Mouse (Mus musculus) intestine, embryonic 14.5 days (tissue): ENCODE measurements around the gene Bbox1. TPM values are rescaled to one million over a fixed set of nuclear protein-coding genes. Genes with fewer than 3 reads are reported as not detected.
A peak's percentile ranks its signal among the peaks of the same experiment; 100 is the strongest.

Experiments used
- ATAC-seq: fragments of 200-750 bp; cut with Nextera tagmentation; replicated peaks from 2 replicates; pipeline ENCODE4 v1.8.0; 2017; ENCODE audit warnings: low read depth, moderate number of reproducible peaks, moderate TSS enrichment, moderate library complexity; ENCODE audit not compliant: low FRiP score, low TSS enrichment
- DNase-seq: peaks from one replicate; pipeline ENCODE4 v3.0.0-alpha.2; 2018; ENCODE audit warnings: low spot score
- H3K27ac ChIP-seq: fragments of 300-500 bp; sonication (generic); 2 replicates; pipeline ENCODE4 v1.5.1; 2014; ENCODE audit warnings: low read depth, mild to moderate bottlenecking, control low read depth
- H3K27me3 ChIP-seq: fragments of 300-500 bp; sonication (generic); replicated peaks from 2 replicates; pipeline ENCODE4 v1.6.1; 2014; ENCODE audit warnings: low read length, control low read depth; ENCODE audit not compliant: control insufficient read depth, insufficient read depth
- H3K36me3 ChIP-seq: fragments of 300-500 bp; sonication (generic); 2 replicates; pipeline ENCODE4 v1.6.1; 2014; ENCODE audit warnings: low read length, control low read depth; ENCODE audit not compliant: control insufficient read depth, insufficient read depth
- H3K4me1 ChIP-seq: fragments of 300-500 bp; sonication (generic); replicated peaks from 2 replicates; pipeline ENCODE4 v1.6.1; 2014; ENCODE audit warnings: low read length, control low read depth, mixed read lengths; ENCODE audit not compliant: control insufficient read depth, insufficient read depth
- H3K4me2 ChIP-seq: fragments of 300-500 bp; sonication (generic); 2 replicates; pipeline ENCODE4 v1.6.1; 2014; ENCODE audit warnings: low read length
- H3K4me3 ChIP-seq: fragments of 300-500 bp; sonication (generic); 2 replicates; pipeline ENCODE4 v1.5.1; 2014; ENCODE audit warnings: low read depth, low read length, control low read depth, mixed read lengths
- H3K9ac ChIP-seq: fragments of 300-500 bp; sonication (generic); 2 replicates; pipeline ENCODE4 v1.6.1; 2014; ENCODE audit warnings: mild to moderate bottlenecking, low read length
- H3K9me3 ChIP-seq: fragments of 300-500 bp; sonication (generic); 2 replicates; pipeline ENCODE4 v1.6.1; 2016; ENCODE audit warnings: low read length, control low read depth; ENCODE audit not compliant: control insufficient read depth
- WGBS: fragments of 180-500 bp; shearing (Covaris S2); extraction: QIAGEN DNeasy Blood & Tissue Kit; methylation state at CpG from one replicate; pipeline ENCODE4 v1.1.7; 2014; 5-methylcytosine and 5-hydroxymethylcytosine counted together
- polyA plus RNA-seq: library from polyadenylated mRNA; unstranded; fragments of >200 nt; fragmentation: Nextera tagmentation; extraction: Ambion mirVana; gene quantifications from 2 replicates; pipeline ENCODE4 v1.2.1, GENCODE M21; 2014

Gene Bbox1
- 0.20 and 0.28 TPM in 2 replicates for polyA plus RNA-seq

GRCm38 (mm10) chr2:110314509-110315155, at the start of gene Bbox1:
TSS of gene Bbox1 (minus strand) at chr2:110314560.
- Histone ChIP-seq H3K4me3 (no peak within 1 kb of the TSS), H3K4me2 (no peak within 1 kb of the TSS), H3K4me1 (no peaks in the 10 kb centered on the region), H3K9me3 (no peaks in the 10 kb centered on the region), H3K9ac (no peak within 1 kb of the TSS), H3K36me3 (no peaks in the 10 kb centered on the region), H3K27me3 (no peaks in the 10 kb centered on the region), H3K27ac (no peak within 1 kb of the TSS)
- WGBS = 82% methylated on average over 6 of the region's 6 CpGs
- DNase-seq = no peak
- no peak for ATAC-seq

DNA sequence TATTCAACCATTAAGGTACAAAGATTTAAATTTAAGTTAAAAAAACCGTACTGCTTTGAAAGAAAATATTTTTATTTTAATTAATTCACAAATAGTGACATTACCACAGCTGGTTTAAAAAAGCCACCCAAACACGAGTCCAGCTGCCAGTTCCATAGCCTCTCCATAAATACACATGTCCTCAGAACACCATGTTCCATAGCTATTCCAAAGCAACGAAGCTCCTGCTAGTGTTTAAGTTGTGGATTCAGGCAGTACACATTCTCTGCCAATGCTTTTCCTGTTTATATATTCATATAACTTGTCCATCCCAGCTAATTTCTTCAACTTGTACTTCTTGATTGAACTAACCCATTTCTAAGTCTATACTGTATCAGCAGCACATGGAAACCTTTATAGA, 49.5 kb upstream of the Bbox1 start:
- Histone ChIP-seq H3K27me3 (0 out of 2 replicates have a peak, but pooled peaks cover 3% of the 10 kb centered on the region), H3K9me3 (no peaks in the 10 kb centered on the region), H3K36me3 (no peaks in the 10 kb centered on the region), H3K27ac (no peak overlapping the region), H3K4me1 (no peaks in the 10 kb centered on the region), H3K4me3 (no peak overlapping the region), H3K4me2 (no peak overlapping the region), H3K9ac (no peak overlapping the region)
- DNase-seq = no peak
- 59% methylated on average over 3 of the region's 3 CpGs for WGBS
- no peak for ATAC-seq

- Histone ChIP-seq H3K4me3 (peak within 1 kb of the TSS; percentile 52), H3K9ac (peak within 1 kb of the TSS; percentile 46), H3K9me3 (no peaks in the 10 kb centered on the region), H3K27me3 (0 out of 2 replicates have a peak, but pooled peaks cover 3% of the 10 kb centered on the region), H3K4me1 (no peaks in the 10 kb centered on the region), H3K4me2 (peak within 1 kb of the TSS; percentile 70), H3K27ac (peak within 1 kb of the TSS; percentile 48; the same call in 1 of the 2 replicates), H3K36me3 (no peaks in the 10 kb centered on the region)
- 2% methylated on average over 33 of the region's 33 CpGs for WGBS
- ATAC-seq (peak; percentile 68; the same call in 1 of the 2 replicates), DNase-seq (peak; percentile 76)
Observed at GRCm38 (mm10) chr2:110362432-110363283, 48.3 kb upstream of the Bbox1 start, which contains the start of gene Fibin. TSS of gene Fibin (minus strand) at chr2:110363183.

GRCm38 (mm10) chr2:110353302-110353970, 39.1 kb upstream of the Bbox1 start:
- ATAC-seq = no peak
- Histone ChIP-seq H3K9ac (no peak overlapping the region), H3K4me1 (no peaks in the 10 kb centered on the region), H3K4me3 (no peak overlapping the region), H3K9me3 (no peaks in the 10 kb centered on the region), H3K27ac (no peak overlapping the region), H3K4me2 (no peak overlapping the region), H3K27me3 (no peaks in the 10 kb centered on the region), H3K36me3 (no peaks in the 10 kb centered on the region)
- 76% methylated on average over 5 of the region's 5 CpGs for WGBS
- DNase-seq = no peak

DNA sequence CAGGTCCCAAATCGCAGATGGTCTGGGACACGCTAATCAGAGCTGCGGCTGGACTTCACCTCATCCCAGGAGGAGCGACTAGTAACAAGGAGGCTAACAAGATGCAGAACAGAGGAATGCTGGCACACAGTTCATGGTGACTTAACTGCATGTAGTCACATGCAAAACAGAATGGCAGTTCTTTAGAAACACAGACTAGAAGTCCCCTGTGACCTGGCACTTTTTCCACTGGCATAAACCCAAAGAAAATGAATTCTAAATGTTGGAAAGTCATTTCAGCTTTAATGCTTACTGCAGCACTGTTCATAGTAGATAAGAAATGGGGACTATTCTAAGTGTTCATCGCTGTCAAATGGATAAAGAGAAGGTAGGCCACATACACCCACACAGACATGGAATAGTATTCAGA, 37.5 kb upstream of the Bbox1 start:
- H3K9ac ChIP-seq = no peak overlapping the region
- no peak overlapping the region for H3K4me3 ChIP-seq
- no peak overlapping the region for H3K27ac ChIP-seq
- H3K27me3 ChIP-seq = no peaks in the 10 kb centered on the region
- H3K9me3 ChIP-seq = no peaks in the 10 kb centered on the region
- no peaks in the 10 kb centered on the region for H3K36me3 ChIP-seq
- ATAC-seq (no peak), DNase-seq (no peak)
- WGBS = 68% methylated on average over 5 of the region's 5 CpGs
- no peak overlapping the region for H3K4me2 ChIP-seq
- no peaks in the 10 kb centered on the region for H3K4me1 ChIP-seq

DNA sequence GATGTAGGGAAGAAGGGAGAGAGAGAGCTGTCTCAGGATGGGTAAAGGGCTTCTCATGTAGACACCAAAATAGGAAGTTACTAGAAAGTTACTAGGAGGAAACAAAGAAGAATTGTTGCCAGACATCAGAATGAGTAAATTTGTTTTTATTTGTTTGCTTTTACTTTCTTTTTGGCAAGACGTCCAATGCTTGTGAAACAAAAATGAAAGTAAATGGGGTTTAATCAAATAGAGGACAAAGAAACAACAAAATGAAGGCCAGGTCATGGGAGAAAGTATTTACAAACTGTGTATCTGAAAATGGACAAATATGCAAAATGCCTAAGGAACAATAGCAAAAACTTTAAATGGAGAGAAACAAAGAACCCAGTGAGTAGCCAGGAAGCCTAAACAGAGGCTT, 37.0 kb upstream of the Bbox1 start:
- H3K36me3 ChIP-seq = no peaks in the 10 kb centered on the region
- H3K4me3 ChIP-seq = no peak overlapping the region
- DNase-seq (no peak), ATAC-seq (no peak)
- H3K4me2 ChIP-seq = no peak overlapping the region
- no peak overlapping the region for H3K9ac ChIP-seq
- H3K9me3 ChIP-seq = no peaks in the 10 kb centered on the region
- H3K4me1 ChIP-seq = no peaks in the 10 kb centered on the region
- H3K27me3 ChIP-seq = no peaks in the 10 kb centered on the region
- no peak overlapping the region for H3K27ac ChIP-seq
- 66% methylated on average over 1 of the region's 1 CpGs for WGBS

- no peak overlapping the region for H3K27ac ChIP-seq
- H3K4me1 ChIP-seq = no peaks in the 10 kb centered on the region
- no peak overlapping the region for H3K4me2 ChIP-seq
- ATAC-seq (no peak), DNase-seq (no peak)
- no peaks in the 10 kb centered on the region for H3K36me3 ChIP-seq
- H3K9me3 ChIP-seq = no peaks in the 10 kb centered on the region
- no peaks in the 10 kb centered on the region for H3K27me3 ChIP-seq
- no peak overlapping the region for H3K4me3 ChIP-seq
- no peak overlapping the region for H3K9ac ChIP-seq
Observed at GRCm38 (mm10) chr2:110328953-110329352, 14.6 kb upstream of the Bbox1 start.

DNA sequence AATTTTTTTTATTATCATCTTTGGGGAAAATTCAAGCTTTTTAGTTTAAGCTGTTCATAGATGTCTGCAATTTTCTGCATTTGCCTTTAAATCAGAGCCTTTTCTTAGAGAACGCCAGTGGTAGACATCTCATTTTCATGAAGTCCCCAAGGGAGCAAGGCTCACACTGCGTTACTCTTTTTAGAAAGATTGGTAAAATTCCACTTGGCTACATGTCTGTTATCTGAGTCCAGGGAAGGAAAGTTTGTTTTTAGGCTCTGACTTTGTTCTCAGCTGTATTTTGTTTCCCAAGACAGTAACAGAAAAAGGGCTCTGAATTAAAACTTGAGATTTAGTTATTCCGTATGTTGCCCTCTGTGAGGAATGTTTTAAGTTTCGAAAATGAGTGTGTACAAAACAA, 5.6 kb upstream of the Bbox1 start:
- no peaks in the 10 kb centered on the region for H3K27me3 ChIP-seq
- H3K4me1 ChIP-seq = no peaks in the 10 kb centered on the region
- 77% methylated on average over 4 of the region's 4 CpGs for WGBS
- H3K9ac ChIP-seq = no peak overlapping the region
- H3K4me3 ChIP-seq = no peak overlapping the region
- no peaks in the 10 kb centered on the region for H3K9me3 ChIP-seq
- no peak for ATAC-seq
- H3K27ac ChIP-seq = no peak overlapping the region
- H3K36me3 ChIP-seq = no peaks in the 10 kb centered on the region
- DNase-seq = no peak
- H3K4me2 ChIP-seq = no peak overlapping the region
